Mouse (Mus musculus) bone marrow macrophage, adult 2 months (primary cell): ENCODE data around the gene Timm17a.

ENCODE experiments used
- CTCF ChIP-seq: IDR thresholded peaks from 2 replicates; pipeline ENCODE4 v1.5.1; 2012; ENCODE audit warnings: low read depth, mild to moderate bottlenecking, low read length, moderate library complexity
- POLR2A ChIP-seq: IDR thresholded peaks from 2 replicates; pipeline ENCODE4 v1.6.1; 2012; ENCODE audit warnings: mild to moderate bottlenecking, low read depth, low read length, borderline replicate concordance

DNA sequence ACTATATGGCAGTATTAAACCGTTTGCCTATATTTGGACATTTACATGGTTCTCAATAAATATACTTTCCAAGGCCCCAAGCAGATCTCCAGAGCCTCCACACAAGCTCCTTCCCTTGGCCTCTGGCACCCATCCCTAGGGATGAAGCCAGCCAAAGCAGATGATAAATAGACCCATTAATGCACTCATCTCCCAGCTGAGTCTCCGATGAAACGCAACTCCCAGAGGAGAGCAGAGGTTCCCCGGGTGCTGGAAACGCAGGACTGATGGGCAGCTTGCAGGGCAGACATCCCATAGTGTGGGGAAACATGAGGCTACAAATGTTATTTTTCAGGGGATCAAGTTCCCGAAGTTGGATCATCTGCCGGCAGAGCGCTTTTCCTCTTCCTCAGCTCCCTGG lies 28.4 kb upstream of the Timm17a start:
- no peak for TF ChIP-seq CTCF
- no peak for TF ChIP-seq POLR2A
